Mouse (Mus musculus) liver, embryonic 14.5 days (tissue): ENCODE measurements around the gene Crabp2. TPM values are rescaled to one million over a fixed set of nuclear protein-coding genes. Genes with fewer than 3 reads are reported as not detected.

Experiments used
- ATAC-seq: fragments of 200-750 bp; cut with Nextera tagmentation; 2 replicates; pipeline ENCODE4 v1.8.0; 2017; ENCODE audit warnings: moderate number of reproducible peaks, mild to moderate bottlenecking, moderate library complexity; ENCODE audit not compliant: insufficient read depth
- DNase-seq, 3 experiments: peaks; one replicate each; pipeline ENCODE4 v3.0.0-alpha.2; 2012 to 2013; ENCODE audit warnings: low read depth in 3 of 3, low spot score in 3 of 3
- H3K27ac ChIP-seq: fragments of 300-500 bp; sonication (generic); 2 replicates; pipeline ENCODE4 v1.5.1; 2014; ENCODE audit warnings: moderate library complexity, mild to moderate bottlenecking, control low read depth, inconsistent platforms
- H3K27me3 ChIP-seq: fragments of 300-500 bp; sonication (generic); 2 replicates; pipeline ENCODE4 v1.6.1; 2014; ENCODE audit warnings: mild to moderate bottlenecking, low read length, moderate library complexity; ENCODE audit not compliant: control insufficient read depth, insufficient read depth
- H3K36me3 ChIP-seq: fragments of 300-500 bp; sonication (generic); replicated peaks from 2 replicates; pipeline ENCODE4 v1.6.1; 2014; ENCODE audit warnings: low read depth; ENCODE audit not compliant: control insufficient read depth, insufficient read depth
- H3K4me1 ChIP-seq, 2 experiments: fragments of 200-500 bp in 1 of 2; fragments of 300-500 bp in 1 of 2; sonication (generic) in 1 of 2; replicated peaks; 2 replicates each; pipeline ENCODE4 v1.6.1; 2012 to 2014; ENCODE audit warnings: antibody characterized with exemption in 1 of 2, inconsistent platforms in 1 of 2, low read length in 1 of 2; ENCODE audit not compliant: control insufficient read depth in 2 of 2, insufficient read depth in 2 of 2
- H3K4me2 ChIP-seq: fragments of 300-500 bp; sonication (generic); 2 replicates; pipeline ENCODE4 v1.6.1; 2014; ENCODE audit warnings: low read depth, mild to moderate bottlenecking, control low read depth, moderate library complexity
- H3K4me3 ChIP-seq, 2 experiments: fragments of 200-500 bp in 1 of 2; fragments of 300-500 bp in 1 of 2; sonication (generic) in 1 of 2; 2 replicates each; pipeline ENCODE4 v1.5.1; 2012 to 2014; ENCODE audit warnings: low read depth in 2 of 2, low read length in 2 of 2, mild to moderate bottlenecking in 2 of 2, control low read depth in 1 of 2, inconsistent platforms in 1 of 2, moderate library complexity in 1 of 2; ENCODE audit not compliant: insufficient read depth in 1 of 2
- H3K9ac ChIP-seq: fragments of 300-500 bp; sonication (generic); replicated peaks from 2 replicates; pipeline ENCODE4 v1.6.1; 2014; ENCODE audit warnings: mild to moderate bottlenecking, control low read depth, moderate library complexity
- H3K9me3 ChIP-seq: fragments of 300-500 bp; sonication (generic); 2 replicates; pipeline ENCODE4 v1.6.1; 2016; ENCODE audit warnings: low read length, mixed read lengths; ENCODE audit not compliant: control insufficient read depth
- CTCF ChIP-seq: IDR thresholded peaks from 2 replicates; pipeline ENCODE4 v1.5.1; 2016; ENCODE audit warnings: antibody characterized with exemption, low read depth, control low read depth
- EP300 ChIP-seq: IDR thresholded peaks from 2 replicates; pipeline ENCODE4 v1.6.1; 2016; ENCODE audit warnings: antibody characterized with exemption, low read depth
- WGBS: fragments of 180-500 bp; shearing (Covaris S2); extraction: QIAGEN DNeasy Blood & Tissue Kit; methylation state at CpG from one replicate; pipeline ENCODE4 v1.1.7; 2014; ENCODE audit not compliant: insufficient replicate concordance; 5-methylcytosine and 5-hydroxymethylcytosine counted together
- polyA plus RNA-seq, 2 experiments: library from polyadenylated mRNA; depleted of rRNA in 1 of 2; stranded (reverse) in 1 of 2; unstranded in 1 of 2; fragments of >200 nt; fragmentation: Nextera tagmentation in 1 of 2; extraction: Ambion mirVana in 1 of 2; gene quantifications; 2 replicates each; pipeline versions ENCODE4 v1.2.1 to v1.2.3; 2012 to 2014

Gene Crabp2
- polyA plus RNA-seq, 2 experiments: 0.10 to 0.17 TPM

DNA sequence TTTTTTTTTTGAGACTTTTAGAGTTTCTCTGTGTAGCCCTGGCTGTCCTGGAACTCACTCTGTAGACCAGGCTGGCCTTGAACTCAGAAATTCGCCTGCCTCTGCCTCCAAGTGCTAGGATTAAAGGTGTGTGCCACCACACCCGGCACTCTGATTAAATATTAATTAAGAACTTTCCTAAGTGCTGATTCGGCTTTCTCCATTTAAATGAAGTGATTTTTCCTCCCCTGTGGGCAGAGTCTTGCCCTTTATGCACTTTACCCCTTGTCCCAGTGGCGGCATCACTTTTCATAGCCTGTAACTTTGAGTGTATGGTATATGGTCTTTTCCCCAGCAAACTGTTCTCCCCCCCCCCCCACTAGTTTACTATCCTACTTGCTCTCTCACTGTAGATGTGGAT, 13.3 kb upstream of the Crabp2 start:
- H3K36me3 ChIP-seq: peaks cover 55% of the 10 kb centered on the region
- no peak overlapping the region for H3K4me2 ChIP-seq
- no peak overlapping the region for H3K9ac ChIP-seq
- ATAC-seq (no peak), DNase-seq (no peak)
- no peak for TF ChIP-seq CTCF
- TF ChIP-seq EP300: no peak
- no peaks in the 10 kb centered on the region for H3K9me3 ChIP-seq
- 68% methylated on average over 4 of the region's 4 CpGs for WGBS
- H3K4me1 ChIP-seq: peaks cover 6 to 7% of the 10 kb centered on the region in 2 experiments; a peak in 3 of 4 replicates
- no peak overlapping the region for H3K27ac ChIP-seq
- no peak overlapping the region for H3K4me3 ChIP-seq
- H3K27me3 ChIP-seq: no peaks in the 10 kb centered on the region

DNA sequence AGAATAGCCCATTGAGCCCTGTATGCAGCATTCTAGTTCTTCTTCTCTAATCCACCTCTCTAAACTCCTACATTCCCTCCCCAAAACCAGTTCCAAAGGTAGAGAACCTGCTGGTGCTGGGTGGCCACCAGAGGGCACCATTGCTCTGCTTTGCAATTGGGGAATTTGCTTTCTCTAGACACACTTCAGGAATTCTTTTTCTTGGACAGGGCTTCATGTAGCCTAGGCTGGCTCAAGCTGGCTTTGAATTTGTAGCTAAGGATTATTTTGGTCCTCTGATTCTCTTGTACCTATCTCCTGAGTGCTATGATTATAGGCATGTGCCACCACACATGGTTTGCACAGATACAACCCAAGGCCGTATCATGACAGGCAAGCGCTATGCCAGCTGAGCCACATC, 12.7 kb upstream of the Crabp2 start:
- DNase-seq (peak; percentile 36 to 48 (median 48)), ATAC-seq (peak; percentile 22; the same call in 1 of the 2 replicates)
- 89% methylated on average over 2 of the region's 2 CpGs for WGBS
- Histone ChIP-seq H3K36me3 (peaks cover 59% of the 10 kb centered on the region), H3K4me1 (peaks cover 6 to 7% of the 10 kb centered on the region in 2 experiments; a peak in 3 of 4 replicates), H3K9ac (no peak overlapping the region), H3K27ac (no peak overlapping the region), H3K4me3 (no peak overlapping the region), H3K9me3 (no peaks in the 10 kb centered on the region), H3K4me2 (no peak overlapping the region), H3K27me3 (no peaks in the 10 kb centered on the region)
- TF ChIP-seq CTCF (peak; percentile 94), EP300 (no peak)

DNA sequence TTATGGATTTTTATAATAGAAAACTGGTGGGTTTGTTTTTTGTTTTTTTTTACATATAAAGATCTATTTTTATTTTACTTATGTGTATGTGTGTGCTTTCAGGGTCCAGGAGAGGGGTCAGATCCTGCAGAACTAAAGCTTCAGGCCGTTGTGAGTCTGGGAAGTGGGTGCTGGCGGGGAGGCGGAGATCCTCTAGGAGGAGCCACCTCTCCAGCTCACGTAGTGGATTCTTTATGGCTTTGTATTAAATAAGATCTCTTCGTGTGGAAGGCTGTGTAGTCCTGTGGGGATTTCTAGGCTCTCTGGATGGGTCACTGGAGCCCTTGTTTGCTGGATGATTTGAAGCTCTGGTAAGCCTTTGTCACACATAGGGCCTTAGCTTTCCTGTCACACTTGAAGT, 7.9 kb upstream of the Crabp2 start:
- WGBS: 81% methylated on average over 5 of the region's 5 CpGs
- H3K27me3 ChIP-seq: peaks cover 2% of the 10 kb centered on the region; the same call in 1 of the 2 replicates
- ATAC-seq: no peak
- H3K4me1 ChIP-seq: no peaks in the 10 kb centered on the region; a peak in 1 of 4 replicates
- H3K9me3 ChIP-seq: no peaks in the 10 kb centered on the region
- no peak overlapping the region for H3K27ac ChIP-seq
- DNase-seq: no peak
- no peak overlapping the region for H3K9ac ChIP-seq
- H3K4me3 ChIP-seq: no peak overlapping the region
- no peak overlapping the region for H3K4me2 ChIP-seq
- peaks cover 56% of the 10 kb centered on the region for H3K36me3 ChIP-seq
- TF ChIP-seq CTCF (no peak), EP300 (no peak)

DNA sequence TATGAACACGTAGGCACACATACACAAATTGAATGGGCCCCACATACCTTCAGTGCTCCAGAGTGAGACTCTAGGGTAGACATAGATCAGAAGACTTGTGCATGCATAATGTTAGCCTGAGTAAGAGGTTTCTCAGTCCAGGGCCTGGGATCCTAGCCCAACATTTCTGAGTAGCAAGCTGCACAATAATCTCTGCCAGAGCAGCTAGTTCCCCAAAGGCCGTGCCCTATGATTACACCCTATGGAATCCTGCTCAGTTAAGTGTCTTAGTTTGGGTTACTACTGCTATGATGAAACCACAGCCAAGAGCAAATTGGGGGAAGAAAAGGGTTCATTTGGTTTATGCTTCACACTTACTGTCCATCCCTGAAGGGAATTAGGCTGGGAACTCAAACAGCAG, 6.0 kb upstream of the Crabp2 start:
- Histone ChIP-seq H3K27ac (no peak overlapping the region), H3K4me3 (no peak overlapping the region), H3K36me3 (peaks cover 44% of the 10 kb centered on the region), H3K27me3 (peaks cover 21% of the 10 kb centered on the region), H3K4me1 (no peaks in the 10 kb centered on the region), H3K9me3 (no peaks in the 10 kb centered on the region), H3K9ac (no peak overlapping the region), H3K4me2 (no peak overlapping the region)
- no peak for TF ChIP-seq EP300
- no peak for TF ChIP-seq CTCF
- WGBS: 79% methylated on average over 2 of the region's 2 CpGs
- DNase-seq (no peak), ATAC-seq (no peak)

DNA sequence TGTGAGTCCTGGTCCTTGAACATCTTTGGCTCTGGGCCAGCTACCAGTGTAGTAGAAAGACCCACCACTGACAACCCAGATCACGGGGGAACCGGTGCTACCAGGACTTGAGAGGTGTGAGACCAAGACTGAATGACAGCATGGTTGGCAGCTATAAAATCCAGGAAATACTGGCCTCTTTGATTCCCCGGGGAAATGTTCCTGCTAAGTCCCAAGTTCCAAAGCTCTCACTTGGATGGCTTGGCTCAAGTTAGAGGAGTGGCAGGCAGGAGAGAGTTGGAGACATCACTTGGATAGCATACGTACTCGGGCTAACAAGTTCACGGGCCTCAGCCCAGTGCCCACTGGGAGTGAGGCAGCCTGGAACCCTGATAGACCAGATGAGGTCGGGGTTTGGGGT, 4.9 kb upstream of the Crabp2 start:
- Histone ChIP-seq H3K4me3 (no peak overlapping the region), H3K9me3 (no peaks in the 10 kb centered on the region), H3K27me3 (peaks cover 32% of the 10 kb centered on the region), H3K9ac (no peak overlapping the region), H3K4me1 (no peaks in the 10 kb centered on the region), H3K27ac (no peak overlapping the region), H3K36me3 (peaks cover 37% of the 10 kb centered on the region), H3K4me2 (no peak overlapping the region)
- ATAC-seq (no peak), DNase-seq (no peak)
- 73% methylated on average over 7 of the region's 7 CpGs for WGBS
- no peak for TF ChIP-seq CTCF
- no peak for TF ChIP-seq EP300
